Mouse (Mus musculus) urinary bladder, postnatal 10 days (tissue): Measurements from ENCODE around the gene Cd40lg.

ENCODE experiments used
- DNase-seq: peaks from one replicate; pipeline ENCODE4 v3.0.0; 2022; ENCODE audit warnings: low spot score

Cd40lg gene

GRCm38 (mm10) chrX:57211876-57212275 lies at the start of gene Cd40lg:
Cd40lg (plus strand) TSS chrX:57212143.
- DNase-seq = no peak

GRCm38 (mm10) chrX:57166549-57166948 lies 45.4 kb upstream of the Cd40lg start:
- DNase-seq = no peak

- no peak for DNase-seq
Measured at GRCm38 (mm10) chrX:57171269-57171668, 40.7 kb upstream of the Cd40lg start.

- no peak for DNase-seq
Measured at GRCm38 (mm10) chrX:57177225-57177779, 34.6 kb upstream of the Cd40lg start.

GRCm38 (mm10) chrX:57182470-57182869 lies 29.5 kb upstream of the Cd40lg start:
- no peak for DNase-seq

GRCm38 (mm10) chrX:57183359-57183758 lies 28.6 kb upstream of the Cd40lg start:
- no peak for DNase-seq

- no peak for DNase-seq
Measured at GRCm38 (mm10) chrX:57187301-57187700, 24.6 kb upstream of the Cd40lg start.

GRCm38 (mm10) chrX:57189335-57189734 lies 22.6 kb upstream of the Cd40lg start:
- no peak for DNase-seq

GRCm38 (mm10) chrX:57196319-57196718 lies 15.6 kb upstream of the Cd40lg start:
- DNase-seq = no peak

GRCm38 (mm10) chrX:57198036-57198435 lies 13.9 kb upstream of the Cd40lg start:
- DNase-seq = no peak

- DNase-seq = no peak
Measured at GRCm38 (mm10) chrX:57200397-57200796, 11.5 kb upstream of the Cd40lg start.

- DNase-seq = no peak
Measured at GRCm38 (mm10) chrX:57210591-57210990, 1.4 kb upstream of the Cd40lg start.

GRCm38 (mm10) chrX:57212862-57213261 lies 919 bp downstream of the Cd40lg start:
- no peak for DNase-seq

GRCm38 (mm10) chrX:57215495-57215894 lies 3.6 kb downstream of the Cd40lg start:
- no peak for DNase-seq

- no peak for DNase-seq
Measured at GRCm38 (mm10) chrX:57216271-57216670, 4.3 kb downstream of the Cd40lg start.

GRCm38 (mm10) chrX:57219563-57219962 lies 7.6 kb downstream of the Cd40lg start:
- DNase-seq = no peak

- DNase-seq = no peak
Measured at GRCm38 (mm10) chrX:57221881-57222280, 9.9 kb downstream of the Cd40lg start.

- no peak for DNase-seq
Measured at GRCm38 (mm10) chrX:57223301-57223700, 11.4 kb downstream of the Cd40lg start.

- DNase-seq = no peak
Measured at GRCm38 (mm10) chrX:57228178-57228577, 16.2 kb downstream of the Cd40lg start.

- DNase-seq = no peak
Measured at GRCm38 (mm10) chrX:57233596-57233995, 21.7 kb downstream of the Cd40lg start.

- DNase-seq = no peak
Measured at GRCm38 (mm10) chrX:57235982-57236381, 24.0 kb downstream of the Cd40lg start.

GRCm38 (mm10) chrX:57238572-57238971 lies 26.6 kb downstream of the Cd40lg start:
- DNase-seq = no peak

- no peak for DNase-seq
Measured at GRCm38 (mm10) chrX:57253329-57254055, 41.5 kb downstream of the Cd40lg start.

GRCm38 (mm10) chrX:57260744-57261143 lies 48.8 kb downstream of the Cd40lg start:
- DNase-seq = no peak
